Mouse (Mus musculus): ENCODE results near the gene Mogat2. TPM values are rescaled to one million over a fixed set of nuclear protein-coding genes. Genes with fewer than 3 reads are reported as not detected.

Mogat2 gene
- polyA plus RNA-seq (2012; ENCODE audit: low replicate concordance): 0.44 TPM in 1 of 2 replicates, not detected in the other

GRCm38 (mm10) chr7:99238417-99238816 is at the start of gene Mogat2:
Gene Mogat2, minus strand, starts transcription at chr7:99238619.

GRCm38 (mm10) chr7:99267251-99267896 is 29.0 kb upstream of the Mogat2 start, which contains the start of gene Map6:
Gene Map6, plus strand, starts transcription at chr7:99267447.

GRCm38 (mm10) chr7:99182432-99183172 is 55.8 kb downstream of the Mogat2 start, which contains the start of gene Dgat2:
Gene Dgat2, minus strand, starts transcription at chr7:99182719.

Other genes starting within 250 kb of the Mogat2 start
- gene Uvrag, start 97.5 kb downstream of the Mogat2 start, polyA plus RNA-seq (2012; ENCODE audit: low replicate concordance): 37.1 and 42.0 TPM in 2 replicates
- 1.0 and 1.3 TPM in 2 replicates for gene Dgat2, start 55.9 kb downstream of the Mogat2 start, polyA plus RNA-seq (2012; ENCODE audit: low replicate concordance)
- 0.05 and 0.25 TPM in 2 replicates for gene Map6, start 28.8 kb upstream of the Mogat2 start, polyA plus RNA-seq (2012; ENCODE audit: low replicate concordance)
- 8.9 and 30.8 TPM in 2 replicates for gene Serpinh1, start 114.6 kb upstream of the Mogat2 start, polyA plus RNA-seq (2012; ENCODE audit: low replicate concordance)
- 6.2 and 8.7 TPM in 2 replicates for gene Gdpd5, start 142.8 kb upstream of the Mogat2 start, polyA plus RNA-seq (2012; ENCODE audit: low replicate concordance)
- 0.43 TPM in 1 of 2 replicates, not detected in the other for gene Klhl35, start 227.4 kb upstream of the Mogat2 start, polyA plus RNA-seq (2012; ENCODE audit: low replicate concordance)
- 33.6 and 264 TPM in 2 replicates for gene Rps3, start 245.1 kb upstream of the Mogat2 start, polyA plus RNA-seq (2012; ENCODE audit: low replicate concordance)